Comparison of ENCODE assay signal across 25 mouse cellular contexts in the genomic region with DNA sequence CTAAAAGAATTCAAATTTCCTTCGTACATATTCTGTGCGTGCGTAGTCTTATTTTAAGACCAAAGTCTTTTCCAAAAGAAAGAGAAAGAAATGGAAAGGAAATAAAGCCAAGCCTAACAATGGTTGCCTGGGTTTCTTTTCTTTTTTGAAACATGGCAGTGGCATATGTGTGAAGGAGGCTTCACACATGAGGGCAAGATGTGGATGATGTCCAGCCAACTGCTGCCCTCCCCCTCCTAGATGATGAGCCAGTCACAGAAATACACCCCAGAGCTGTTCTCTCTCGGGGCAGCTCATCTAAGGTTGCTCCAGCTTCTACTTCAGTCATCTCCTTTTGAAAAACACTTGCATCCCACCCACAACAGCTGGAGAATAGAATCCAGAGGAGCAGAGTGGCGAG.
"Had no signal": no experiment of that assay in that cellular context is flagged by ENCODE, and none has a peak within 500 bp of the region (broad histone marks: within the 10 kb centered on the region; RNA-seq: fewer than 3 reads in every experiment).

No protein-coding gene starts in this region.

- H3K27ac ChIP-seq: gastrocnemius, adult 2 months; heart, adult 2 months; heart, embryonic 13.5 days; heart, embryonic 15.5 days; hindbrain, embryonic 13.5 days; hindbrain, embryonic 15.5 days; hindbrain, postnatal 0 days; kidney, embryonic 15.5 days; kidney, postnatal 0 days; limb, embryonic 13.5 days; limb, embryonic 15.5 days; liver, embryonic 12.5 days had no signal

- DNase-seq: gastrocnemius, adult 2 months; gastrocnemius, postnatal 10 days; gastrocnemius, postnatal 25 days; heart, adult 11 months; heart, adult 2 months; heart, postnatal 14 days; heart, postnatal 36 days; kidney, adult 11 months; kidney, adult 2 months; kidney, adult 9 months; kidney, postnatal 14 days; kidney, postnatal 36 days; layer of hippocampus, adult 9-11 months; layer of hippocampus, postnatal 36 days; left cerebral cortex, postnatal 4 days had no signal

- H3K4me3 ChIP-seq: gastrocnemius, adult 2 months; heart, adult 2 months; heart, embryonic 13.5 days; heart, embryonic 15.5 days; hindbrain, embryonic 13.5 days; hindbrain, embryonic 15.5 days; kidney, embryonic 15.5 days; limb, embryonic 13.5 days; limb, embryonic 15.5 days; liver, embryonic 12.5 days had no signal
